Mouse (Mus musculus): ENCODE measurements at regions not wholly inside any gene's neighbourhood (a gene's known extent, or its start where the extent isn't known, plus 50 kb on each side); places are given as distances from the start of the nearest gene placed in this dataset.

- TF ChIP-seq CTCF (IDR thresholded peaks at IDR 0.05; ENCODE audit: low read depth, low read length), result no peak
- TF ChIP-seq POLR2A (IDR thresholded peaks at IDR 0.05; ENCODE audit: extremely low read depth, insufficient read depth, low read length), result no peak
Measured at GRCm38 (mm10) chr11:94880896-94881840, 54.9 kb upstream of the Col1a1 start.
